ENCODE assay signal across 14 mouse cellular contexts in genomic region chr13:5897176-5897959, GRCm38 (mm10). TPM values are rescaled to one million over a fixed set of nuclear protein-coding genes. Genes with fewer than 3 reads are reported as not detected.
DNase-seq lines count a peak whose midpoint lies in the region; ATAC-seq and TF ChIP-seq lines count a peak whose summit lies in the region.
"Had no signal": no experiment of that assay in that cellular context is flagged by ENCODE, and none has a peak within 500 bp of the region (broad histone marks: within the 10 kb centered on the region; RNA-seq: fewer than 3 reads in every experiment).

No protein-coding gene starts in this region.

- no peak overlapping the region for H3K9ac ChIP-seq in kidney, embryonic 14.5 days (ENCODE audit: low read depth, low read length)
- H3K9ac ChIP-seq in heart, embryonic 13.5 days = peak overlapping the region; percentile 64; the same call in 1 of the 2 replicates
- no peak overlapping the region for H3K9ac ChIP-seq in hindbrain, embryonic 14.5 days
- H3K9ac ChIP-seq: forebrain, embryonic 12.5 days had no signal

- no peaks in the 10 kb centered on the region for H3K4me1 ChIP-seq in kidney, embryonic 14.5 days (ENCODE audit: control insufficient read depth, insufficient read depth, low read length)
- H3K4me1 ChIP-seq in heart, embryonic 13.5 days = peaks cover 20% of the 10 kb centered on the region
- H3K4me1 ChIP-seq in hindbrain, embryonic 14.5 days (replicated peaks; ENCODE audit: control insufficient read depth, insufficient read depth, low read length) = no peaks in the 10 kb centered on the region
- H3K4me1 ChIP-seq: forebrain, embryonic 12.5 days had no signal

- ATAC-seq in kidney, embryonic 14.5 days (ENCODE audit: low FRiP score, low TSS enrichment) = no peak
- no peak for ATAC-seq in heart, embryonic 13.5 days (ENCODE audit: extremely low read depth, insufficient number of reproducible peaks, low FRiP score, low TSS enrichment)
- ATAC-seq in hindbrain, embryonic 14.5 days (ENCODE audit: low FRiP score) = no peak

- no peak for TF ChIP-seq CTCF in gastrocnemius, adult 2 months (IDR thresholded peaks at IDR 0.05)

- H3K27ac ChIP-seq in gastrocnemius, adult 2 months = peak overlapping the region; percentile 73
- no peak overlapping the region for H3K27ac ChIP-seq in kidney, embryonic 14.5 days (ENCODE audit: low read depth, low read length)
- peak overlapping the region; percentile 66 for H3K27ac ChIP-seq in heart, embryonic 13.5 days (replicated peaks)
- H3K27ac ChIP-seq in hindbrain, embryonic 14.5 days = no peak overlapping the region
- H3K27ac ChIP-seq: forebrain, embryonic 12.5 days had no signal

- H3K4me3 ChIP-seq in gastrocnemius, adult 2 months = peak overlapping the region; percentile 56
- H3K4me3 ChIP-seq in kidney, embryonic 14.5 days (ENCODE audit: low read length) = no peak overlapping the region
- peak overlapping the region; percentile 35 for H3K4me3 ChIP-seq in heart, embryonic 13.5 days
- H3K4me3 ChIP-seq in hindbrain, embryonic 14.5 days (replicated peaks; ENCODE audit: low read length) = no peak overlapping the region
- H3K4me3 ChIP-seq: forebrain, embryonic 12.5 days had no signal

- no peaks in the 10 kb centered on the region for H3K27me3 ChIP-seq in kidney, embryonic 14.5 days (ENCODE audit: control insufficient read depth, insufficient read depth, low read length)
- no peaks in the 10 kb centered on the region for H3K27me3 ChIP-seq in heart, embryonic 13.5 days (replicated peaks)
- H3K27me3 ChIP-seq in hindbrain, embryonic 14.5 days (ENCODE audit: control insufficient read depth, insufficient read depth, low read length) = no peaks in the 10 kb centered on the region
- H3K27me3 ChIP-seq: forebrain, embryonic 12.5 days had no signal

- intact Hi-C loops in gastrocnemius, adult 2 months (cut with DNase I) = loop anchor here (5.0 kb wide), 1 partner anchor 35 kb away; the partner anchor contains the start of gene Klf6

- no peaks in the 10 kb centered on the region for H3K9me3 ChIP-seq in kidney, embryonic 14.5 days (ENCODE audit: control insufficient read depth, low read length)
- H3K9me3 ChIP-seq in heart, embryonic 13.5 days = no peaks in the 10 kb centered on the region
- no peaks in the 10 kb centered on the region for H3K9me3 ChIP-seq in hindbrain, embryonic 14.5 days (ENCODE audit: control insufficient read depth, low read length)
- H3K9me3 ChIP-seq: forebrain, embryonic 12.5 days had no signal

- DNase-seq in gastrocnemius, adult 2 months = peak; percentile 38
- no peak for DNase-seq in gastrocnemius, postnatal 4 days (ENCODE audit: low spot score in 2 of 2)
- peak; percentile 6 for DNase-seq in kidney, adult 18-20 months
- peak; percentile 38 for DNase-seq in hindbrain, embryonic 14.5 days (ENCODE audit: low spot score)
- DNase-seq in c-Kit-positive CD71-positive TER-119-positive erythroid progenitor cells, embryonic 14.5 days (ENCODE audit: low spot score) = no peak
- DNase-seq: adrenal gland, adult 8-10 months; cerebellum, adult 8-10 months; gastrocnemius, postnatal 36 days; kidney, adult 9 months; right cerebral cortex, postnatal 4 days; thymus, postnatal 25 days had no signal

- no peak overlapping the region for H3K4me2 ChIP-seq in kidney, embryonic 14.5 days (replicated peaks; ENCODE audit: low read depth, low read length)
- peak overlapping the region; percentile 57 for H3K4me2 ChIP-seq in heart, embryonic 13.5 days
- H3K4me2 ChIP-seq in hindbrain, embryonic 14.5 days (replicated peaks) = no peak overlapping the region
- H3K4me2 ChIP-seq: forebrain, embryonic 12.5 days had no signal

- WGBS in kidney, embryonic 14.5 days = 51% methylated on average over 14 of the region's 14 CpGs
- WGBS in heart, embryonic 13.5 days = 31% methylated on average over 14 of the region's 14 CpGs
- 64% methylated on average over 14 of the region's 14 CpGs for WGBS in hindbrain, embryonic 14.5 days

- H3K36me3 ChIP-seq in kidney, embryonic 14.5 days (ENCODE audit: control insufficient read depth, insufficient read depth, low read length) = no peaks in the 10 kb centered on the region
- H3K36me3 ChIP-seq in heart, embryonic 13.5 days = no peaks in the 10 kb centered on the region
- H3K36me3 ChIP-seq in hindbrain, embryonic 14.5 days (replicated peaks; ENCODE audit: control insufficient read depth, insufficient read depth) = no peaks in the 10 kb centered on the region
- H3K36me3 ChIP-seq: forebrain, embryonic 12.5 days had no signal

RNA-seq across cellular contexts. Expression of gene Klf6, which starts 36.1 kb away (rescaled TPM):
- total RNA-seq in gastrocnemius, adult 2 months (2021) = 10 to 100 TPM; 23.9 to 34.5 TPM
- 10 to 100 TPM; 54.2 to 58.3 TPM for total RNA-seq in gastrocnemius, postnatal 4 days (2021)
- polyA plus RNA-seq in kidney, embryonic 14.5 days (2014; fragmentation: Nextera tagmentation; extraction: Ambion mirVana) = 32.6 and 50.4 TPM in 2 replicates
- 63.8 and 64.3 TPM in 2 replicates for polyA plus RNA-seq in heart, embryonic 13.5 days (2015; fragmentation: Nextera tagmentation; extraction: Ambion mirVana)
- 77.8 and 86.1 TPM in 2 replicates for polyA plus RNA-seq in hindbrain, embryonic 14.5 days (2014; fragmentation: Nextera tagmentation; extraction: Ambion mirVana)

Comparison
In these comparisons a context has a peak if more than half of its experiments do, and no peak if none do; other contexts are left out.
1. DNase-seq: peak in gastrocnemius, adult 2 months (single experiment), kidney, adult 18-20 months (single experiment) and hindbrain, embryonic 14.5 days (single experiment); none in gastrocnemius, postnatal 4 days (0 of 2) and c-Kit-positive CD71-positive TER-119-positive erythroid progenitor cells, embryonic 14.5 days (single experiment).
2. H3K27ac ChIP-seq: peak in gastrocnemius, adult 2 months (single experiment) and heart, embryonic 13.5 days (single experiment); none in kidney, embryonic 14.5 days (single experiment) and hindbrain, embryonic 14.5 days (single experiment).
3. H3K4me3 ChIP-seq: peak in gastrocnemius, adult 2 months (single experiment) and heart, embryonic 13.5 days (single experiment); none in kidney, embryonic 14.5 days (single experiment) and hindbrain, embryonic 14.5 days (single experiment).